Mouse (Mus musculus): ENCODE measurements around the gene Dop1a.

Gene Dop1a

GRCm38 (mm10) chr9:86466990-86467870 is at the start of gene Dop1a:
Dop1a (plus strand) TSS chr9:86467154.
- CTCF ChIA-PET: no interaction called here

GRCm38 (mm10) chr9:86417971-86418370 is 49.0 kb upstream of the Dop1a start:
- CTCF ChIA-PET: no interaction called here

- CTCF ChIA-PET: no interaction called here
These were observed 47.6 kb upstream of the Dop1a start for GRCm38 (mm10) chr9:86419366-86419765.

- CTCF ChIA-PET: no interaction called here
These were observed 43.6 kb upstream of the Dop1a start for GRCm38 (mm10) chr9:86423331-86423730.

GRCm38 (mm10) chr9:86435510-86435909 is 31.4 kb upstream of the Dop1a start:
- CTCF ChIA-PET: no interaction called here

GRCm38 (mm10) chr9:86436608-86437007 is 30.3 kb upstream of the Dop1a start:
- CTCF ChIA-PET: no interaction called here

- CTCF ChIA-PET: no interaction called here
These were observed 28.5 kb upstream of the Dop1a start for GRCm38 (mm10) chr9:86438337-86439009.

- CTCF ChIA-PET: no interaction called here
These were observed 24.7 kb upstream of the Dop1a start for GRCm38 (mm10) chr9:86442248-86442647.

GRCm38 (mm10) chr9:86446847-86447246 is 20.1 kb upstream of the Dop1a start:
- CTCF ChIA-PET: no interaction called here

- CTCF ChIA-PET: interaction anchor here (1.1 kb wide), 1 partner anchor 18 kb away, joined by 4 read pairs; the partner anchor contains the start of gene Ube2cbp
These were observed 19.5 kb upstream of the Dop1a start for GRCm38 (mm10) chr9:86447431-86447830.

GRCm38 (mm10) chr9:86449581-86449980 is 17.4 kb upstream of the Dop1a start:
- CTCF ChIA-PET: no interaction called here

GRCm38 (mm10) chr9:86451094-86451493 is 15.9 kb upstream of the Dop1a start:
- CTCF ChIA-PET: interaction anchor here (0.5 kb wide), 2 partner anchors 28 to 600 kb away, joined by 3 to 8 read pairs; no protein-coding TSS in a partner anchor

GRCm38 (mm10) chr9:86451617-86452016 is 15.3 kb upstream of the Dop1a start:
- CTCF ChIA-PET: interaction anchor here (0.5 to 0.6 kb wide), 3 partner anchors 28 to 673 kb away, joined by 3 to 8 read pairs (median 4); no protein-coding TSS in a partner anchor

- CTCF ChIA-PET: no interaction called here
These were observed 13.3 kb upstream of the Dop1a start for GRCm38 (mm10) chr9:86453626-86454025.

GRCm38 (mm10) chr9:86464151-86465105 is 2.5 kb upstream of the Dop1a start, which contains the start of gene Ube2cbp:
Ube2cbp (minus strand) TSS chr9:86464950.
- CTCF ChIA-PET: interaction anchor here (0.9 to 1.2 kb wide), 3 partner anchors 17 to 716 kb away, joined by 3 to 5 read pairs (median 4); partner anchors contain the start of genes Pgm3 and Rwdd2a

GRCm38 (mm10) chr9:86475956-86476355 is 9.0 kb downstream of the Dop1a start:
- CTCF ChIA-PET: no interaction called here

- CTCF ChIA-PET: no interaction called here
These were observed 9.8 kb downstream of the Dop1a start for GRCm38 (mm10) chr9:86476763-86477162.

- CTCF ChIA-PET: no interaction called here
These were observed 11.6 kb downstream of the Dop1a start for GRCm38 (mm10) chr9:86478414-86479093.

- CTCF ChIA-PET: interaction anchor here (0.6 kb wide), 1 partner anchor 1156 kb away, joined by 3 read pairs; no protein-coding TSS in a partner anchor
These were observed 15.3 kb downstream of the Dop1a start for GRCm38 (mm10) chr9:86482236-86482635.

- CTCF ChIA-PET: no interaction called here
These were observed 24.8 kb downstream of the Dop1a start for GRCm38 (mm10) chr9:86491740-86492139.

- CTCF ChIA-PET: no interaction called here
These were observed 29.3 kb downstream of the Dop1a start for GRCm38 (mm10) chr9:86496261-86496660.

Data from spleen, embryonic (tissue).